Mouse (Mus musculus) megakaryocyte progenitor cell, adult 5-6 weeks (primary cell): ENCODE measurements around the gene Cacng6. TPM values are rescaled to one million over a fixed set of nuclear protein-coding genes. Genes with fewer than 3 reads are reported as not detected.
A peak's percentile ranks its signal among the peaks of the same experiment; 100 is the strongest.

ENCODE experiments used
- ATAC-seq: replicated peaks from 2 replicates; pipeline ENCODE4 v1.8.0; 2016; ENCODE audit warnings: mild to moderate bottlenecking, moderate TSS enrichment, inconsistent platforms; ENCODE audit not compliant: poor library complexity
- total RNA-seq, 2 experiments: library from RNA; stranded (forward) in 1 of 2; stranded (reverse) in 1 of 2; fragments of 157-497, 149-512 nt in 1 of 2; fragments of 200-1000 nt in 1 of 2; gene quantifications; 2 replicates each; pipeline versions ENCODE4 v1.2.3 to v1.2.4; 2015 to 2017

Cacng6 gene
- total RNA-seq, 2 experiments from 2014 or later: not detected

DNA sequence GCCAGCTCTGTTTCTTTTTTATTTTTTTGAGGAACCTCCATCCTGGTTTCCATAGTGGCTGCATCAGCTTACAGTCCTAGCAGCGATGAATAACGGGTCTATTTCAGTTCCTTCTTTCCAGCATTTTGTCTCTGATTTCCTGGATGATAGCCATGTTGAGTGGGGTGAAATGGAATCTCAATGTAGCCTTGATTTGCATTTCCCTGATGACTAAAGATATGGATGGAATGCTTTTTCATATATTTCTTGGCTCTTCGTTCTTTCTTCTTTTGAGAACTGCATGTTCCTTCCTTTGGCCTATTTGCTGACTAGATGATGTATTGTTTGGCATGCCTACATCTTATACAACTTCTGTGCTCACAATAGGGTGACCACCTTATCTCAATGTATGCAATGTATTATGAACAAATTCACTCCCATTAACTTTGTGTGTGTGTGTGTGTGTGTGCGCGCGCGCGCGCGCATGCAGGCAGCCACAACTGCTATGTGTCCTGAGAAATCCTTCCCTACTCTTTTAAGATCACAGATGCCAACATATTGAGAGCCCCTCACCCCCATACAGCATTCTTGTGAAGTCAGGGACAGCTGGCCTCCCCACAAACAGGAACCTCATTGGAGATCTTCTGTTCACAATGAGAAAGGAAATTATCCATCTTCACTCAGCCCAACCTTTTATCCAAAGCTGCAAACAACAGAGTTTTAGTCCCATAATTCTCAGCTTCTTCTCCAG is 33.3 kb downstream of the Cacng6 start:
- no peak for ATAC-seq

- ATAC-seq: no peak
These were observed 33.8 kb downstream of the Cacng6 start for GRCm38 (mm10) chr7:3457841-3458217.

DNA sequence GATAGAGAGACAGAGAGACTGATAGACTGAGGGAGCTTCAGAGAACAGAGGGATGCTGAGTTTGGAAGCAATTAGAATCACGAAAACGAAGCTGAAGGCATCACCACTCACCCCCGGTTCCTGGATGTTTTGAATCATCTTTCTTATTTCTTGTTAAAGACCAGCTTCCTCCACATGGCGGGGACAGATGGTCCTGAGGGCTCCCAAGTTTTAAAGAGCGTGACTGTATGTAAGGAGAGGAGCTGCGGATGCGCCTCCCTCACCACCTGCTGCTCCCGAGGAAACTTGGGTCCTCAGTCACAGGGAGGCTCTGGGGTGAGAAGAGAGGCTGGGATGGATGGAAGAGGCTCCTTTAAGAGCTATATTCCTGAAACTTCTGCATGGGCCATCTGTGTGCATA is 36.3 kb downstream of the Cacng6 start:
- no peak for ATAC-seq

DNA sequence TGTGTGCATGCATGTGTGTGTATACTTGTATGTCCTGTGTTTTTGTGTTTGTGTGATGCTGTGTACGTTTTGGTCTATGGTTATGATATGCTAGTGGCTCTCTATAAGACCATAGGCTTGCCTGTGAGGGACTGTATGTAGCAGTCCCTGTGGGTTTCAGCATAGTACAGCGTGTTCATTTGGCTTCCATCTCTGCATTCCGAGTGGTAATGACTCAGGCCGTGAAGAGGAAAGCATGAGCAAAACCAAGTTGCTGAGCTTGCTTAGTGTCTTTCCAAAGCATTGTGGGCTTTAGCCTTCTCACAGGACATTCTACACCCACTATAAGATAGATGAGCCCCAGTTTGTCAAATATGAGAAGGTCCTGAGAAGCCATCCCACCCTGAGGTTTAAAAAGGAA is 39.3 kb downstream of the Cacng6 start:
- ATAC-seq: no peak

GRCm38 (mm10) chr7:3468614-3469013 is 44.6 kb downstream of the Cacng6 start:
- ATAC-seq: no peak

DNA sequence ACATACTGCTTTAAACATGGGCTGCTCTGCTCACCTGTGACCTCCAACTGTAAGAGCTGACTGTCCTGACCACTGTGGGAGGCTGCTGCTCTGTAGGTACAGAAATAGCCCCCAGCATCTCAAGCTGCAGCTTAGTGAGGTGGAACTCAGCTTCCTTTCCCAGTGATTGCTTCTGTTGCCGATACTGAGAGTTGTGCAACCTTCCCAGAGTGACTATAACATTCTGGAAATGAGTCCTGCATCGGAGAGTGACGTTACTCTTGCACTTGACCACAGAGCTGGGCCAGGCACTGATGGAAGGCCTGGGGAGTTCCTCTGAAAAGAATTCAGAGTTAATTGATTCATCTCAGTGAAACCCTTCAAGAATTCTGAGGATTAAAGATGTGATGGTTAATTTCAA is 48.8 kb downstream of the Cacng6 start:
- ATAC-seq: peak; percentile 78

- ATAC-seq: no peak
These were observed 50.5 kb downstream of the Cacng6 start for GRCm38 (mm10) chr7:3474291-3475080.

GRCm38 (mm10) chr7:3476728-3477127 is 52.7 kb downstream of the Cacng6 start:
- ATAC-seq: no peak

- peak; percentile 100 for ATAC-seq
These were observed 58.1 kb downstream of the Cacng6 start for GRCm38 (mm10) chr7:3481948-3482608.

Other genes starting within 250 kb of the Cacng6 start
- gene Nlrp12, start 174.5 kb upstream of the Cacng6 start, total RNA-seq (2015): 0.83 and 1.4 TPM in 2 replicates
- gene Nlrp12, start 174.5 kb upstream of the Cacng6 start, total RNA-seq (2017): 2.3 and 2.7 TPM in 2 replicates
- 12.8 and 13.8 TPM in 2 replicates for gene Myadm, start 135.1 kb upstream of the Cacng6 start, total RNA-seq (2015)
- 3.2 and 3.7 TPM in 2 replicates for gene Myadm, start 135.1 kb upstream of the Cacng6 start, total RNA-seq (2017)
- gene Prkcg, start 135.0 kb upstream of the Cacng6 start, total RNA-seq (2015): 0.10 and 0.32 TPM in 2 replicates
- not detected in 2 replicates for gene Prkcg, start 135.0 kb upstream of the Cacng6 start, total RNA-seq (2017)
- gene Cacng7, start 91.2 kb upstream of the Cacng6 start, total RNA-seq (2015): not detected in 2 replicates
- gene Cacng7, start 91.2 kb upstream of the Cacng6 start, total RNA-seq (2017): not detected in 2 replicates
- not detected in 2 replicates for gene Cacng8, start 33.5 kb upstream of the Cacng6 start, total RNA-seq (2015)
- gene Cacng8, start 33.5 kb upstream of the Cacng6 start, total RNA-seq (2017): not detected in 2 replicates
- gene Tarm1, start 78.4 kb downstream of the Cacng6 start, total RNA-seq (2015): 0.47 and 1.5 TPM in 2 replicates
- gene Tarm1, start 78.4 kb downstream of the Cacng6 start, total RNA-seq (2017): 0.12 and 0.91 TPM in 2 replicates
- gene Oscar, start 192.0 kb downstream of the Cacng6 start, total RNA-seq (2015): 0.22 TPM in 1 of 2 replicates, not detected in the other
- gene Oscar, start 192.0 kb downstream of the Cacng6 start, total RNA-seq (2017): not detected in 2 replicates
- gene Ndufa3, start 193.2 kb downstream of the Cacng6 start, total RNA-seq (2015): 273 and 300 TPM in 2 replicates
- 219 and 232 TPM in 2 replicates for gene Ndufa3, start 193.2 kb downstream of the Cacng6 start, total RNA-seq (2017)
- 16.8 and 31.8 TPM in 2 replicates for gene Tfpt, start 205.7 kb downstream of the Cacng6 start, total RNA-seq (2015)
- gene Tfpt, start 205.7 kb downstream of the Cacng6 start, total RNA-seq (2017): 34.4 and 44.2 TPM in 2 replicates
- gene Prpf31, start 205.8 kb downstream of the Cacng6 start, total RNA-seq (2015): 33.0 and 37.3 TPM in 2 replicates
- 113 and 130 TPM in 2 replicates for gene Prpf31, start 205.8 kb downstream of the Cacng6 start, total RNA-seq (2017)
- 114 and 122 TPM in 2 replicates for gene Cnot3, start 221.1 kb downstream of the Cacng6 start, total RNA-seq (2015)
- gene Cnot3, start 221.1 kb downstream of the Cacng6 start, total RNA-seq (2017): 20.0 and 25.3 TPM in 2 replicates
- 6.1 and 9.4 TPM in 2 replicates for gene Leng1, start 241.6 kb downstream of the Cacng6 start, total RNA-seq (2015)
- 7.9 and 10.3 TPM in 2 replicates for gene Leng1, start 241.6 kb downstream of the Cacng6 start, total RNA-seq (2017)